Mouse (Mus musculus) embryonic facial prominence, embryonic 15.5 days (tissue): ENCODE measurements around the gene Psmb9. TPM values are rescaled to one million over a fixed set of nuclear protein-coding genes. Genes with fewer than 3 reads are reported as not detected.
A peak's percentile ranks its signal among the peaks of the same experiment; 100 is the strongest.

Experiments
- ATAC-seq: fragments of 200-750 bp; cut with Nextera tagmentation; 2 replicates; pipeline ENCODE4 v1.8.0; 2017; ENCODE audit warnings: low read depth, moderate TSS enrichment; ENCODE audit not compliant: insufficient number of reproducible peaks, low FRiP score, low TSS enrichment
- H3K27ac ChIP-seq: fragments of 300-500 bp; sonication (generic); replicated peaks from 2 replicates; pipeline ENCODE4 v1.5.1; 2015; ENCODE audit warnings: mild to moderate bottlenecking, inconsistent platforms
- H3K27me3 ChIP-seq: fragments of 300-500 bp; sonication (generic); 2 replicates; pipeline ENCODE4 v1.6.1; 2015; ENCODE audit warnings: inconsistent platforms
- H3K36me3 ChIP-seq: fragments of 300-500 bp; sonication (generic); 2 replicates; pipeline ENCODE4 v1.6.1; 2015; ENCODE audit warnings: mild to moderate bottlenecking, inconsistent platforms
- H3K4me1 ChIP-seq: fragments of 300-500 bp; sonication (generic); 2 replicates; pipeline ENCODE4 v1.6.1; 2015; ENCODE audit warnings: inconsistent platforms
- H3K4me2 ChIP-seq: fragments of 300-500 bp; sonication (generic); replicated peaks from 2 replicates; pipeline ENCODE4 v1.6.1; 2015; ENCODE audit warnings: mild to moderate bottlenecking, inconsistent platforms
- H3K4me3 ChIP-seq: fragments of 300-500 bp; sonication (generic); replicated peaks from 2 replicates; pipeline ENCODE4 v1.5.1; 2015; ENCODE audit warnings: mild to moderate bottlenecking, inconsistent platforms
- H3K9ac ChIP-seq: fragments of 300-500 bp; sonication (generic); 2 replicates; pipeline ENCODE4 v1.6.1; 2015; ENCODE audit warnings: inconsistent platforms
- H3K9me3 ChIP-seq: fragments of 300-500 bp; sonication (generic); replicated peaks from 2 replicates; pipeline ENCODE4 v1.6.1; 2016; ENCODE audit warnings: inconsistent platforms
- WGBS: fragments of 180-500 bp; shearing (Covaris S2); methylation state at CpG from one replicate; pipeline ENCODE4 v1.1.7; 2015; 5-methylcytosine and 5-hydroxymethylcytosine counted together
- polyA plus RNA-seq: library from polyadenylated mRNA; unstranded; fragments of >200 nt; fragmentation: Nextera tagmentation; extraction: Ambion mirVana; gene quantifications from 2 replicates; pipeline ENCODE4 v1.2.1, GENCODE M21; 2015

The Psmb9 gene
- polyA plus RNA-seq, 1 experiment from 2014 or later, result 3.3 TPM

- Histone ChIP-seq H3K9ac (peak within 1 kb of the TSS; percentile 9; the same call in 1 of the 2 replicates), H3K36me3 (no peaks in the 10 kb centered on the region), H3K4me3 (peak within 1 kb of the TSS; percentile 44), H3K27ac (no peak within 1 kb of the TSS), H3K9me3 (no peaks in the 10 kb centered on the region), H3K27me3 (peaks cover 74% of the 10 kb centered on the region), H3K4me2 (peak within 1 kb of the TSS; percentile 76), H3K4me1 (peaks cover 10% of the 10 kb centered on the region)
- peak; percentile 84 for ATAC-seq
- WGBS, result 5% methylated on average over 41 of the region's 41 CpGs
Observed at GRCm38 (mm10) chr17:34196941-34197894, 9.7 kb upstream of the Psmb9 start, which contains the start of gene Psmb8. Gene Psmb8, plus strand, starts transcription at chr17:34197721.

GRCm38 (mm10) chr17:34196491-34196890 is 8.9 kb upstream of the Psmb9 start:
- no peak overlapping the region for H3K4me2 ChIP-seq
- no peak overlapping the region for H3K4me3 ChIP-seq
- 37% methylated on average over 12 of the region's 12 CpGs for WGBS
- no peaks in the 10 kb centered on the region for H3K9me3 ChIP-seq
- peaks cover 75% of the 10 kb centered on the region for H3K27me3 ChIP-seq
- peaks cover 10% of the 10 kb centered on the region for H3K4me1 ChIP-seq
- no peak overlapping the region for H3K9ac ChIP-seq
- H3K27ac ChIP-seq, result no peak overlapping the region
- no peak for ATAC-seq
- H3K36me3 ChIP-seq, result no peaks in the 10 kb centered on the region

GRCm38 (mm10) chr17:34194723-34195122 is 7.2 kb upstream of the Psmb9 start:
- Histone ChIP-seq H3K9me3 (no peaks in the 10 kb centered on the region), H3K4me3 (no peak overlapping the region), H3K27ac (no peak overlapping the region), H3K36me3 (no peaks in the 10 kb centered on the region), H3K4me2 (no peak overlapping the region), H3K9ac (no peak overlapping the region), H3K27me3 (peaks cover 68% of the 10 kb centered on the region), H3K4me1 (peaks cover 10% of the 10 kb centered on the region)
- 91% methylated on average over 4 of the region's 4 CpGs for WGBS
- no peak for ATAC-seq

GRCm38 (mm10) chr17:34193468-34193867 is 5.9 kb upstream of the Psmb9 start:
- no peaks in the 10 kb centered on the region for H3K9me3 ChIP-seq
- peaks cover 10% of the 10 kb centered on the region for H3K4me1 ChIP-seq
- WGBS, result 62% methylated on average over 8 of the region's 8 CpGs
- no peak overlapping the region for H3K4me2 ChIP-seq
- H3K4me3 ChIP-seq, result no peak overlapping the region
- no peak overlapping the region for H3K9ac ChIP-seq
- no peak for ATAC-seq
- H3K27me3 ChIP-seq, result peaks cover 60% of the 10 kb centered on the region
- no peak overlapping the region for H3K27ac ChIP-seq
- no peaks in the 10 kb centered on the region for H3K36me3 ChIP-seq

GRCm38 (mm10) chr17:34192852-34193251 is 5.3 kb upstream of the Psmb9 start:
- no peak overlapping the region; the same call in 1 of the 2 replicates for H3K4me3 ChIP-seq
- no peak overlapping the region for H3K9ac ChIP-seq
- H3K36me3 ChIP-seq, result no peaks in the 10 kb centered on the region
- H3K4me1 ChIP-seq, result peaks cover 10% of the 10 kb centered on the region
- WGBS, result 19% methylated on average over 16 of the region's 16 CpGs
- H3K4me2 ChIP-seq, result 0 out of 2 replicates have a peak overlapping the region, but pooled peaks have one; percentile 19
- H3K9me3 ChIP-seq, result no peaks in the 10 kb centered on the region
- H3K27me3 ChIP-seq, result peaks cover 54% of the 10 kb centered on the region
- ATAC-seq, result no peak
- no peak overlapping the region for H3K27ac ChIP-seq

GRCm38 (mm10) chr17:34188986-34189385 is 1.4 kb upstream of the Psmb9 start:
- Histone ChIP-seq H3K27me3 (peaks cover 40% of the 10 kb centered on the region), H3K4me2 (no peak overlapping the region), H3K9ac (no peak overlapping the region), H3K36me3 (no peaks in the 10 kb centered on the region), H3K4me3 (no peak overlapping the region), H3K9me3 (no peaks in the 10 kb centered on the region), H3K27ac (no peak overlapping the region), H3K4me1 (peaks cover 16% of the 10 kb centered on the region)
- ATAC-seq, result no peak
- 64% methylated on average over 6 of the region's 6 CpGs for WGBS

- H3K27me3 ChIP-seq, result peaks cover 38% of the 10 kb centered on the region
- H3K4me3 ChIP-seq, result peak overlapping the region; percentile 63
- peaks cover 16% of the 10 kb centered on the region for H3K4me1 ChIP-seq
- peak overlapping the region; percentile 82 for H3K27ac ChIP-seq
- peak overlapping the region; percentile 55 for H3K9ac ChIP-seq
- no peaks in the 10 kb centered on the region for H3K9me3 ChIP-seq
- H3K4me2 ChIP-seq, result peak overlapping the region; percentile 95
- WGBS, result 2% methylated on average over 20 of the region's 20 CpGs
- H3K36me3 ChIP-seq, result no peaks in the 10 kb centered on the region
- no peak for ATAC-seq
Observed at GRCm38 (mm10) chr17:34188010-34188409, 446 bp upstream of the Psmb9 start.

GRCm38 (mm10) chr17:34186885-34187260 is 691 bp downstream of the Psmb9 start:
- H3K27ac ChIP-seq, result no peak overlapping the region
- WGBS, result 5% methylated on average over 14 of the region's 14 CpGs
- peaks cover 28% of the 10 kb centered on the region for H3K27me3 ChIP-seq
- no peaks in the 10 kb centered on the region for H3K9me3 ChIP-seq
- H3K36me3 ChIP-seq, result no peaks in the 10 kb centered on the region
- peaks cover 16% of the 10 kb centered on the region for H3K4me1 ChIP-seq
- H3K4me2 ChIP-seq, result peak overlapping the region; percentile 95
- 0 out of 2 replicates have a peak overlapping the region, but pooled peaks have one; percentile 6 for H3K9ac ChIP-seq
- H3K4me3 ChIP-seq, result peak overlapping the region; percentile 63
- ATAC-seq, result peak; percentile 26

GRCm38 (mm10) chr17:34185526-34185925 is 2.0 kb downstream of the Psmb9 start:
- ATAC-seq, result no peak
- peaks cover 16% of the 10 kb centered on the region for H3K4me1 ChIP-seq
- WGBS, result 84% methylated on average over 9 of the region's 9 CpGs
- no peaks in the 10 kb centered on the region for H3K36me3 ChIP-seq
- H3K9me3 ChIP-seq, result no peaks in the 10 kb centered on the region
- peaks cover 27% of the 10 kb centered on the region for H3K27me3 ChIP-seq
- no peak overlapping the region for H3K4me2 ChIP-seq
- H3K4me3 ChIP-seq, result no peak overlapping the region
- no peak overlapping the region for H3K9ac ChIP-seq
- no peak overlapping the region for H3K27ac ChIP-seq

- no peak for ATAC-seq
- WGBS, result 75% methylated on average over 15 of the region's 15 CpGs
Observed at GRCm38 (mm10) chr17:34183564-34184219, 3.9 kb downstream of the Psmb9 start.

More at GRCm38 (mm10) chr17:34183564-34184219, 3.9 kb downstream of the Psmb9 start:
- H3K27ac ChIP-seq, result no peak overlapping the region
- H3K4me1 ChIP-seq, result peaks cover 16% of the 10 kb centered on the region
- no peaks in the 10 kb centered on the region for H3K9me3 ChIP-seq
- H3K36me3 ChIP-seq, result no peaks in the 10 kb centered on the region
- H3K27me3 ChIP-seq, result peaks cover 27% of the 10 kb centered on the region
- no peak overlapping the region for H3K4me3 ChIP-seq
- H3K9ac ChIP-seq, result no peak overlapping the region
- H3K4me2 ChIP-seq, result no peak overlapping the region
